Mouse (Mus musculus): ENCODE results near the gene Fam90a1a. TPM values are rescaled to one million over a fixed set of nuclear protein-coding genes. Genes with fewer than 3 reads are reported as not detected.

Fam90a1a gene
- total RNA-seq, 2 experiments from 2014 or later: not detected

GRCm38 (mm10) chr8:22009403-22009802 lies 50.9 kb downstream of the Fam90a1a start:
- no peak for DNase-seq (ENCODE audit: low spot score in 2 of 2)
- intact Hi-C loops (cut with DNase I): no loop called here

DNA sequence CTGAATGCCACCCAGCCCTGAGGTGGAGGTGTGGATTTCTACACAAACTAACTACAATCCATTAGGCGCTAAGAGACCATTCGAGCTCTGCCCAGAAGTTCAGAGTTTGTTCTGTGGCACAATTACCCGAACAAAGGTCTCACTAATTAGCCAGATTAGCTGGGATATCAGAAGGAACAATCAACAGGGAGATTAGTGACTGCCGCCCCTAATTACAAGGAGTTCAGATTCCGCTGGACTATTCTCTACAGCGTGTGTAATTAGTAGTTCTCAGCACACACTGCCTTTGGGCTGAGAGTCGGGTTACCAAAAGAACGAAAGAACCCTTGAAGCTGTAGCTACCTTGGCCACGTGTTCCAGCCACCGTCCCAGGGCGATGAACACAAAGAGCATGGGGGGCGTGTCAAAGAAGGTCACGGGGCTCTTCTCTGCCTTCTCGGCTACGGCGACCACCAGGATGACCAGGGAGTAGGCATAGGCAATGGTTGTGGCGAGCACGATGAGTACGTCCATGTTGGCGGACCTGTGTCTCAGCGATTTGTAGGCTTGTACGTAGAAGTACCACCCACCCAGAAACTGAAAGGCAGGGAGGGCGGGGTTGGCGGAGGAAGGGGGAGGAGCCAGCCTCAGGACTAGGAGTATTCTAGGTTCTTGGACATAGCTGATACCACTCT lies 54.7 kb downstream of the Fam90a1a start:
- intact Hi-C loops (cut with DNase I): no loop called here
- no peak for DNase-seq (ENCODE audit: low spot score in 2 of 2)

Other genes with a start within 250 kb of the Fam90a1a start
- gene Defa24, start 224.2 kb upstream of the Fam90a1a start, total RNA-seq (2021): not detected
- not detected for gene Defb50, start 135.2 kb upstream of the Fam90a1a start, total RNA-seq (2021)
- not detected for gene Defb2, start 118.8 kb upstream of the Fam90a1a start, total RNA-seq (2021)
- not detected for gene Defb10, start 99.8 kb upstream of the Fam90a1a start, total RNA-seq (2021)
- not detected for gene Defb9, start 73.3 kb upstream of the Fam90a1a start, total RNA-seq (2021)
- gene Defb11, start 52.3 kb upstream of the Fam90a1a start, total RNA-seq (2021): 1 to 10 TPM in 1 of 2 experiments, not detected in 1; 1.5 TPM
- not detected for gene Defb15, start 26.0 kb upstream of the Fam90a1a start, total RNA-seq (2021)
- gene Defb35, start 20.4 kb upstream of the Fam90a1a start, total RNA-seq (2021): not detected
- gene Defb13, start 12.0 kb upstream of the Fam90a1a start, total RNA-seq (2021): not detected
- not detected for gene Ccdc70, start 11.1 kb downstream of the Fam90a1a start, total RNA-seq (2021)
- gene Atp7b, start 101.6 kb downstream of the Fam90a1a start, total RNA-seq (2021): 1 to 10 TPM; 2.5 to 2.9 TPM
- 10 to 100 TPM; 28.1 to 32.6 TPM for gene Alg11, start 102.0 kb downstream of the Fam90a1a start, total RNA-seq (2021)
- under 1 TPM in 1 of 2 experiments, not detected in 1; 0.48 TPM for gene Nek5, start 166.3 kb downstream of the Fam90a1a start, total RNA-seq (2021)
- 1 to 10 TPM; 1.6 to 2.0 TPM for gene Nek3, start 207.7 kb downstream of the Fam90a1a start, total RNA-seq (2021)
- 1 to 10 TPM; 1.3 to 2.2 TPM for gene Ckap2, start 227.1 kb downstream of the Fam90a1a start, total RNA-seq (2021)
- 10 to 100 TPM; 34.2 to 35.6 TPM for gene Vps36, start 234.1 kb downstream of the Fam90a1a start, total RNA-seq (2021)